Mouse (Mus musculus): ENCODE results near the gene Smim27.
"Not testable (repeated sequence)": the region's sequence is repeated elsewhere in the genome, so short reads cannot be mapped to it uniquely, and the experiment has no call there.

The Smim27 gene

GRCm38 (mm10) chr4:40264321-40264720, 5.1 kb upstream of the Smim27 start:
- no peak for DNase-seq

DNA sequence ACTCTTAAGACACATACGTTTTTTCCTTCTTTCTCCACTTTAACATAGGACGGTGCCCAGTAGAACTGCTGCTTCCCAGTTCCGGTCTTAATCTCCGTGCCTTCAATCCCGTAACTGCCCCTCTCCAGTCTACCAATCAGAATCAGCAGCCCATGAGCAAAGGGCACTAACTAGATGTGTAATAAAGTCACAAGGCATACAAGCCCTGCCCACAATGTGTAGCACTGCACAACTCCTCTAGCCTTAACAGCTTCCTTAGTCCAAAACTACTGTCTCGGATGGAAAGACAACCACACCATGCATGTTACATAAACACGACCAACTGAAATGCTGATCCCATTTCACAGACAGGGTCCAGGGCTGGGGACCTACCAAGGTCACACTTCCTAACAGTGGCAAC, 1.7 kb upstream of the Smim27 start:
- no peak for DNase-seq

DNA sequence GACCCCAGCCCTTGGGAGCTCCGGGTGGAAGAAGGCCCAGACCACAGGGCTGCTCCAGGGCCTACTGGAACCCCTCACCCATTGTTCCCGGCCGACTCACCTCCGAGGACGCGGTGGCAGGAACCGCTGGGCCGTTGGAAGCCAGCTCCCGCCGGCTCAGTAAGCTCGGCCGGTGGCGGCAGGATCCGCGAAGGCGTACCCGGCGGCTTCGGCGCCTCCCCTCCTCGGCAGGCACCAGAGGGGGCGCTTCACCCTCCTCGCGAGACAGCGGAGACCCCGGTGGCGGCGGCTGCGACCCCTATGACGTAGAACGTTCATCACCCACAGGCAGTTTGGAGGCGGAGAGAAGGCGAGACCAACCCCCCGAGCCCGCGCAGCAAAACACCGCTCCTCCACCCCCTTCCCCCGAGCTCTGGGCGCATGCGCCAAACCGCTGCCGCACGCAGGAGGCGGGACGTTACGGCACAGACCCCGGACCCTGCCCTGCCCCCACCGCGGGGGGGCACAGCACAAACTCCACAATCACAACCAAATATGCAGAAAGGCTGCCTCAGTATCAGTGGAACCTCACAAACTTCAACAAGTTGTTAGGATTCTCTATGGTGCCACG, 1.1 kb upstream of the Smim27 start:
- DNase-seq: peak; percentile 84 to 88

DNA sequence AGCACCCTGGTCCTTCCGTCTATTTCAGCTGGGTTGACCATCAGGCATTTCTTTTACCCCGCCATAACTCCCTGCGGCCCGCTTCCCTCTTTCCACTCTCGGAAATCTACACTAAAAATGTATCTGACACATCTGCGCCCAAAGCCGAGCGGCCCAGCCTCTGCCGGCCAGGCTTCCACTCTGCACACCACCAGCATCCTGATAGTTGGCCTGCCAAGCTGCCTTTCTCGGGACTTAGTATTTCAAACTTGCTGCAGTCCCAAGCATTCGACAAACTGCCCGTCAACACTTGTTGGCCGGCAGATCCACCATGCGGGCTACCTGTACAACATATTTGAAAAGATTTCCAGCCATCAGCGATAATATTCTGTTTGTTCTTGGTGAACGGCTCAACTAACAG, 544 bp upstream of the Smim27 start:
- DNase-seq: no peak

DNA sequence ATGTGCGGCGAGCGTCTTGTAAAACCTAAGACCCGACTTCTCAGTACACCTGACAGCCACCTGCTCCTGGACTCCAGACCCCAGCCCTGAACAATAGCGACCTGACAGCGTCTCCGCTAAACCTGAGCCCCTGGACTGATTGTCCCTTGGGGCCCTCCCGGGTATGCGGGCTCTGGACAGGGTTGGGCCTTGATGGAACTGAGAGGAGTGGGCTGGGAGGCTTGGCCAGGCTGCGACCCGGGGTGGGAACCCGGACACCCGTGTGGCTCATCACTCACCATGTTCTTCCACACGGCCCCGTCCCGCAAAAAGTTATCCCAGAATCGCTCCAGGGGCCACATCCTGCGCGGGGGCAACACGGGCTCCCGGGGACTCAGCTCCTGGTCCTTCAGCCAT, 9.5 kb downstream of the Smim27 start:
- DNase-seq: no peak

- DNase-seq: peak; percentile 89 to 91
These were observed 10.0 kb downstream of the Smim27 start, which contains the start of gene Ndufb6 for GRCm38 (mm10) chr4:40279276-40279900. TSS of gene Ndufb6 (minus strand) at chr4:40279421.

- peak; percentile 20 to 73 for DNase-seq
These were observed 16.2 kb downstream of the Smim27 start for GRCm38 (mm10) chr4:40285582-40285981.

GRCm38 (mm10) chr4:40287415-40287814, 18.0 kb downstream of the Smim27 start:
- no peak for DNase-seq

DNA sequence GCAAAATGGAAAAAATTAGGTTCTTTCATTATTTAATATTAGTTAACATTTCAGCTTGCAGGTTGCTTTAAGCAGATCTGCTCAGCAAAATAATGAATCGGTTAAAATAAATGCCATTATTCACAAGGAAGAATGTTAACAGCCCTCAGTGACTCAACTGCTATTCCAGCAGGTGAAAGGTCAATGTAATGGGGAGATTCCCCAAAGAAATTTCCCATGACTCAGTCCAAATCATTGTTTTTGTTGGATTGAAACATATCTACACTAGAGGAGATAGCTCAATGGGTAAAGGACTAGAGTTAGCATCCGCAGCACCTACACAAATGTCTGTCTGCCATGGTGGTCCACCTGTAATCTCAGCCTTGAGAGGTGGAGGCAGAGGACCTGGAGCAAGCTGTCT, 19.7 kb downstream of the Smim27 start:
- no peak for DNase-seq

- DNase-seq: not testable (repeated sequence)
These were observed 22.1 kb downstream of the Smim27 start for GRCm38 (mm10) chr4:40291511-40291910.

GRCm38 (mm10) chr4:40299169-40299568, 29.8 kb downstream of the Smim27 start:
- no peak for DNase-seq

- DNase-seq: peak; percentile 15 to 49
These were observed 31.9 kb downstream of the Smim27 start for GRCm38 (mm10) chr4:40301076-40301789.

GRCm38 (mm10) chr4:40302445-40303125, 33.2 kb downstream of the Smim27 start:
- no peak for DNase-seq

DNA sequence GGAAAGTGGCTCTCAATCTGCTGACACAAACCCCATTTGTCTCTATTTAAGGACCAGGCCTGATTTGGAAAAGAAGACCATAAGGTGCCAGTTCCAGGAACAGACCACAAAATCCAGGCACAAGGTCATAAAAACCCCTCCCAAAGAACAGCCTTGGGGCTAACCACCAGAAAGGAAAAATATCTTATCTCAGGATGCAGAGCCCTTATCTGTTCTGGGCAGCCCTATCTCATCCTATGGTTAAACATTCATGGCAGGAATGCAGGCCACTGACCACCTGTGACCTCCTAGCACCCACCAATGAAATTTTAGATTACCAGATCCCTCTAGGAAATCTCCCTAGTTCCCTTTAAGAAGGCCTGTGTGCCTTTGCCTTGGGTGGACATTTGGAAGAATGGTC, 40.3 kb downstream of the Smim27 start:
- DNase-seq: no peak

DNA sequence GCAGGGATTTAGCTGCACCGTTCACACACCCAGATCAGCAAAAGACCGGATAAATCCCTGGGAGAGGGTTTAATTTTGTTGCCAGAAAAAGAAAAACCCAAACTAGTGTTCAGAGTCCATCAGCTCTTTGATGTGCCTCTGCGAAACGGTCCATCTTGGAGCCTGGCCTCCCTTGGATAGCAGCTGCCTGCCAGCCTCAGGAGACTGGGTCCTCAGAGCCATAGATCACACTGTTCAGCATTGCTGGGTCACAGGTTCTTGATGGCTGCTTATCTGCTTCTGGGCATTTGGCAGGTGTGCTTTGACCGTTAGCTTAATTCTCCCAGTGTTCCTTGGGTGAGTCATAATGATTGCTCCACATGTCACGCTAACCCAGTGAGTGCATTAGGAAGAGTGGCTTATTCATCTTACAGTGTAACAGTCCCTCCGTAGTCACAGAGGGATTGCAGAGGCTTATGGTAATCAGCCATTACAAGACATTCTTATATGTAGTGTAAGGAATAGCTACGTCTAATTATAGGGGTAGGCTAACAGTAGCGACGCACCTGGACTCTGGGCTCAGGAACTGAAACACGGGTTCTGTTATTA, 41.5 kb downstream of the Smim27 start:
- no peak for DNase-seq

DNA sequence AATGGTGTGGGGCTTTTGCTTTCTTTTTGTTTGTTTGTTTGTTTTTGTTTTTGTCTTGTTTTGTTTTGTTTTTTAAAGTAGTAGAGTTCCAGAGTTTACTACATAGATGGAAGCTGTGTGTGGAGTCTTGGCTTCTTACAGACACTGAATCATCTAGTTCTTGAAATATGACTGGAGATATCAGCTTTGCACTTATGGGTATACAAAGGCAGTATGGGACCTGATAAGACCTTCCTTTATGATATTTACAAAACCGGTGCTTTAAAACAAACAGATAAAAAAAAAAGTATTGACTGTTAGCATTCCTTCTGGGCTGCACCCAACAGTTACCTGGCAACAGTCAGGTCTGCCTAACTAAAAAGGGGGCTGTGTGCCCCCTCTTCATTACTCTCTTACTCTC, 42.8 kb downstream of the Smim27 start:
- no peak for DNase-seq

DNA sequence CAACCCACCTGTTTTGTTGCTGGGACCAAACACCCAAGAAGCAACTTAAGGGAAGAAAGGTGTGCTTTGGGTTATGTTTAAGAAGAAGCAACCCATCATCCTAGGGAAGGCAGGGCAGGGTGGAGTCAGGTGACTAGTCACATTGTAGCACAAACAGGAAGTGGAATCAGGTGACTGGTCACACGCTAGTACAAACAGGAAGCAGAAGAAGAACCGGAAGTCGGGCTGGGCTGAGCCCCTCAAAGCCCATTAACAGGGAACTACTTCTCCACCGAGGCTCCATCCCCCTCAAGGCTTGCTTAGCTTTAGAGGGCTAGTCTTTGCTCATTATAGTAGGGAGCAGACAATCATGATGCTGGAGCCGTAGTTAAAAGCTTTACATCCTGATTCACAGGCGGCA, 43.6 kb downstream of the Smim27 start:
- DNase-seq: no peak

- no peak for DNase-seq
These were observed 48.0 kb downstream of the Smim27 start for GRCm38 (mm10) chr4:40317404-40317803.
